Mouse (Mus musculus): ENCODE data around the gene Btaf1.

Gene Btaf1

DNA sequence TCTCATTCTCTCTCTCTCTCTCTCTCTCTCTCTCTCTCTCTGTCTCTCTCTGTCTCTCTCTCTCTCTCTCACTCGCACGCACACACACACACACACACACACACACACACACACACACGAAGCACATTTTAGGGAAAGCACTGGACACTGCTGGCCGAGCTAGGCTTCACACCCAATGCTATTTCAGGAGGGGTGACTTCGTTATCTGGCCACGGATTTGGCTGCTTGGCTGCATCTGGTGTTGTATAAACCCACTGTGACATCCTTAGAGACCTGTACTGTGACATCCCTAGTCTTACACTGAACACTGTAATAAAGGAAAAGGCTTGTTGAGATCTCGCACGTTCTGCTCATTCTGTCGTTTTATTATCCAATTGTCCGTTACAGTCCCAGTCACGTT, 95.1 kb downstream of the Btaf1 start:
- no peak for DNase-seq (ENCODE audit: extremely low spot score, low spot score)

GRCm38 (mm10) chr19:37022146-37022545, 96.3 kb downstream of the Btaf1 start:
- DNase-seq (ENCODE audit: extremely low spot score, low spot score), result no peak

- DNase-seq (ENCODE audit: extremely low spot score, low spot score), result no peak
These were observed 100.0 kb downstream of the Btaf1 start for GRCm38 (mm10) chr19:37025839-37026319.

GRCm38 (mm10) chr19:37026408-37026807, 100.5 kb downstream of the Btaf1 start:
- no peak for DNase-seq (ENCODE audit: extremely low spot score, low spot score)

DNA sequence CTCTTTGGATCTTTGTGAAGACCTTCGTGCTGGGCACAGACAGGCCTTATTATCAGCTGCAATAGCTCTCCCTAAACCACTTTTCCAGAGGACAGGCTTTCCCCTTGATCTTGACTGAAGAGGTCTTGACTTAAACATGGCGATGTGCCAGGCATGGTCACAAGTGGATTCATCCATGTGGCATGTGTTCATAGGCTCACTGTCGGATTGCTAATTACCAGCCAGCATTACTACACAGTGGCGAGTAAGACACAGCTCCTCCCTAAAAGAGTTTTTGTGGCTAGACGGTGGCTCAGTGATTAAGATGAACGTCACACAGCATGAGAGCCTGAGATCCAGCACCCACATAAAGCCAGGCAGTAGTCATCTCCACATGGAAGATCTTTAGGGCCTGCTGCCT, 103.9 kb downstream of the Btaf1 start:
- no peak for DNase-seq (ENCODE audit: extremely low spot score, low spot score)

- no peak for DNase-seq (ENCODE audit: extremely low spot score, low spot score)
These were observed 105.6 kb downstream of the Btaf1 start for GRCm38 (mm10) chr19:37031446-37031845.

- DNase-seq (ENCODE audit: extremely low spot score, low spot score), result no peak
These were observed 106.5 kb downstream of the Btaf1 start for GRCm38 (mm10) chr19:37032364-37032763.

DNA sequence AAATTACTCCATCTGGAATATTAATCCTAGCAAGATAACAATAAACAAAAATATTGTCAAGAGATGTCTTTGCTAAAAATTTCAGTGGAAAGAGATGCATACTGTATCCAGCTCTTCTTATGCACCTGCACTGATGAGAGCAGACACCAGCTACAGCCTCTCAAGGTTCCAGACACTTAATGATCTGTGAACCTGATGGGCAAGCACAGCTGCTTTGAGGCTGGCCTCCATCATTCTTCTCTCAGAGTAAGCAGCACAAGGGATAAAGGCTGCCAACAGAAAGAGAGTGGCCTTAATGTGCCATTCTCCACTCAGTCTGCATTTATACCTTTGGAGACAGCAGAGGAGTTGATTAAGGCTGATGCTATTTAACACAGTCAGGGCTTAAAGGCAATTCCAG, 115.0 kb downstream of the Btaf1 start:
- no peak for DNase-seq (ENCODE audit: extremely low spot score, low spot score)

- no peak for DNase-seq (ENCODE audit: extremely low spot score, low spot score)
These were observed 118.6 kb downstream of the Btaf1 start for GRCm38 (mm10) chr19:37044431-37044830.

- DNase-seq (ENCODE audit: extremely low spot score, low spot score), result no peak
These were observed 122.6 kb downstream of the Btaf1 start for GRCm38 (mm10) chr19:37048507-37048906.

- DNase-seq (ENCODE audit: extremely low spot score, low spot score), result peak; percentile 19
These were observed 124.9 kb downstream of the Btaf1 start for GRCm38 (mm10) chr19:37050643-37051345.

- DNase-seq (ENCODE audit: extremely low spot score, low spot score), result no peak
These were observed 130.2 kb downstream of the Btaf1 start for GRCm38 (mm10) chr19:37055976-37056556.

DNA sequence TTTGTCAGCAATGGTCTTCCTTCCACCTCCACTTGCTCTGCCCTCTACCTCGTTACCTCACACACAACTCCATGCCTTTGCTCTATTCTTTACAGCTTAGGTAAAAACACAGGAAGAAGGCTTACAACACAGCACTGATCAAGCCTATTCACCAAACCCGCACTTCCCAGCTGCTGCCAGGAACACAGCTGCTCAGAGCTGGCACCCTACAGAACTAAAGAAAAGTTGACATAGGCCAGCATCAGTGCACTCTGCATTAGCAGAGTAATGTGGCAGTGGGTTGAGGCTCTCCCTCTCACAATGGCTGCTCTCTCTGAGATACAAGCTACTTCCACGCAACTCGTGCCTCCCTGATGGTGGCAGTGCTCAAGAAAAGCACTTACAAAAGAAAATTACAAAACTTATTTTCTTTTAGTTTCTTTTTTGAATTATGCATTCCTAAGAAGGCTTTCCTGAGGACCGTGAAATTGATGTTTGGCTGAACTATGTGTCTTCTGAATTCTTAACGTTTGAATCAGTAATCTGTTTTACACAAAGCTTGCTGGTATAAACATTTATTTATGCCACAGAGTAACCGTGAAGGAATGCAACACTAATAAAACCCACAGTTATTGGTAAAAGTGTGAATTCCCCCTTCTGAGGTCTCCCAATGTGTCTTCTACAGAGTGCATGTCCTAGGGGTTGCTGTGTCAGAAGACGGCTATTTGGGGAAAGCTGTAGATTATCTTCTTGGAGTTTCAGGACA, 131.5 kb downstream of the Btaf1 start:
- no peak for DNase-seq (ENCODE audit: extremely low spot score, low spot score)

GRCm38 (mm10) chr19:37059623-37060022, 133.7 kb downstream of the Btaf1 start:
- DNase-seq (ENCODE audit: extremely low spot score, low spot score), result no peak

GRCm38 (mm10) chr19:37060078-37060477, 134.2 kb downstream of the Btaf1 start:
- no peak for DNase-seq (ENCODE audit: extremely low spot score, low spot score)
